Mouse (Mus musculus) lung, embryonic 16.5 days (tissue): Measurements from ENCODE around the gene Pih1d1. TPM values are rescaled to one million over a fixed set of nuclear protein-coding genes. Genes with fewer than 3 reads are reported as not detected.
"Not testable (repeated sequence)": the region's sequence is repeated elsewhere in the genome, so short reads cannot be mapped to it uniquely, and the experiment has no call there.

Experiments used
- ATAC-seq: fragments of 200-750 bp; cut with Nextera tagmentation; 2 replicates; pipeline ENCODE4 v1.8.0; 2017; ENCODE audit warnings: low read depth, mild to moderate bottlenecking, moderate library complexity
- H3K27ac ChIP-seq: fragments of 300-500 bp; sonication (generic); 2 replicates; pipeline ENCODE4 v1.5.1; 2014; ENCODE audit warnings: mild to moderate bottlenecking, control low read depth, low read length
- H3K27me3 ChIP-seq: fragments of 300-500 bp; sonication (generic); 2 replicates; pipeline ENCODE4 v1.6.1; 2014; ENCODE audit warnings: low read depth, low read length, mixed read lengths; ENCODE audit not compliant: control insufficient read depth, insufficient read depth
- H3K36me3 ChIP-seq: fragments of 300-500 bp; sonication (generic); 2 replicates; pipeline ENCODE4 v1.6.1; 2014; ENCODE audit warnings: low read length; ENCODE audit not compliant: control insufficient read depth, insufficient read depth
- H3K4me1 ChIP-seq: fragments of 300-500 bp; sonication (generic); replicated peaks from 2 replicates; pipeline ENCODE4 v1.6.1; 2014; ENCODE audit warnings: low read length, mixed read lengths; ENCODE audit not compliant: control insufficient read depth, insufficient read depth
- H3K4me2 ChIP-seq: fragments of 300-500 bp; sonication (generic); 2 replicates; pipeline ENCODE4 v1.6.1; 2014; ENCODE audit warnings: low read depth, low read length, control low read depth
- H3K4me3 ChIP-seq: fragments of 300-500 bp; sonication (generic); 2 replicates; pipeline ENCODE4 v1.5.1; 2014; ENCODE audit warnings: mild to moderate bottlenecking, low read length, control low read depth
- H3K9ac ChIP-seq: fragments of 300-500 bp; sonication (generic); 2 replicates; pipeline ENCODE4 v1.6.1; 2014; ENCODE audit warnings: low read length, control low read depth
- H3K9me3 ChIP-seq: fragments of 300-500 bp; sonication (generic); 2 replicates; pipeline ENCODE4 v1.6.1; 2016; ENCODE audit warnings: low read length; ENCODE audit not compliant: control insufficient read depth
- WGBS: fragments of 180-500 bp; shearing (Covaris S2); extraction: QIAGEN DNeasy Blood & Tissue Kit; methylation state at CpG from one replicate; pipeline ENCODE4 v1.1.7; 2014; 5-methylcytosine and 5-hydroxymethylcytosine counted together
- polyA plus RNA-seq: library from polyadenylated mRNA; unstranded; fragments of >200 nt; fragmentation: Nextera tagmentation; extraction: Ambion mirVana; gene quantifications from 2 replicates; pipeline ENCODE4 v1.2.1, GENCODE M21; 2015

Pih1d1 gene
- polyA plus RNA-seq, 1 experiment from 2014 or later: 100 TPM

- Histone ChIP-seq H3K4me1 (peaks cover 27% of the 10 kb centered on the region), H3K36me3 (no peaks in the 10 kb centered on the region), H3K4me2 (no peak overlapping the region), H3K27ac (peak overlapping the region; percentile 77), H3K27me3 (no peaks in the 10 kb centered on the region), H3K9me3 (no peaks in the 10 kb centered on the region), H3K4me3 (no peak overlapping the region), H3K9ac (no peak overlapping the region)
- 24% methylated on average over 11 of the region's 11 CpGs for WGBS
- ATAC-seq: peak; percentile 13; the same call in 1 of the 2 replicates
Measured at GRCm38 (mm10) chr7:45151303-45151702, 2.8 kb upstream of the Pih1d1 start.

- not testable (repeated sequence) for ATAC-seq, H3K9me3 ChIP-seq, H3K36me3 ChIP-seq, H3K4me3 ChIP-seq, H3K27ac ChIP-seq, H3K27me3 ChIP-seq
- Histone ChIP-seq H3K4me2 (peak overlapping the region; percentile 89; the same call in 1 of the 2 replicates), H3K4me1 (peaks cover 27% of the 10 kb centered on the region), H3K9ac (peak overlapping the region; percentile 95)
- 78% methylated on average over 2 of the region's 2 CpGs for WGBS
Measured at GRCm38 (mm10) chr7:45153052-45153451, 1.1 kb upstream of the Pih1d1 start.

- no peaks in the 10 kb centered on the region for H3K27me3 ChIP-seq
- H3K4me2 ChIP-seq: peak overlapping the region; percentile 89
- H3K4me1 ChIP-seq: peaks cover 27% of the 10 kb centered on the region
- 3% methylated on average over 5 of the region's 5 CpGs for WGBS
- H3K9ac ChIP-seq: peak overlapping the region; percentile 95
- H3K27ac ChIP-seq: peak overlapping the region; percentile 99
- peak overlapping the region; percentile 81 for H3K4me3 ChIP-seq
- no peaks in the 10 kb centered on the region for H3K36me3 ChIP-seq
- no peaks in the 10 kb centered on the region for H3K9me3 ChIP-seq
- ATAC-seq: no peak
Measured at GRCm38 (mm10) chr7:45153586-45153985, 517 bp upstream of the Pih1d1 start.

GRCm38 (mm10) chr7:45154993-45155514 lies 951 bp downstream of the Pih1d1 start:
- H3K4me2 ChIP-seq: peak overlapping the region; percentile 89
- peak overlapping the region; percentile 36; the same call in 1 of the 2 replicates for H3K27ac ChIP-seq
- H3K9ac ChIP-seq: peak overlapping the region; percentile 95
- H3K4me1 ChIP-seq: peaks cover 25% of the 10 kb centered on the region
- H3K36me3 ChIP-seq: peaks cover 9% of the 10 kb centered on the region; the same call in 1 of the 2 replicates
- H3K27me3 ChIP-seq: no peaks in the 10 kb centered on the region
- 72% methylated on average over 12 of the region's 12 CpGs for WGBS
- H3K4me3 ChIP-seq: peak overlapping the region; percentile 81
- no peaks in the 10 kb centered on the region for H3K9me3 ChIP-seq
- ATAC-seq: peak; percentile 7

- ATAC-seq: no peak
- H3K4me2 ChIP-seq: peak overlapping the region; percentile 89
- H3K4me3 ChIP-seq: no peak overlapping the region
- H3K36me3 ChIP-seq: peaks cover 9% of the 10 kb centered on the region; the same call in 1 of the 2 replicates
- H3K9me3 ChIP-seq: no peaks in the 10 kb centered on the region
- WGBS: 84% methylated on average over 9 of the region's 9 CpGs
- no peak overlapping the region for H3K27ac ChIP-seq
- H3K4me1 ChIP-seq: peaks cover 22% of the 10 kb centered on the region
- 0 out of 2 replicates have a peak overlapping the region, but pooled peaks have one; percentile 95 for H3K9ac ChIP-seq
- no peaks in the 10 kb centered on the region for H3K27me3 ChIP-seq
Measured at GRCm38 (mm10) chr7:45155590-45155989, 1.5 kb downstream of the Pih1d1 start.

- Histone ChIP-seq H3K27ac (no peak overlapping the region), H3K9me3 (no peaks in the 10 kb centered on the region), H3K36me3 (peaks cover 9% of the 10 kb centered on the region; the same call in 1 of the 2 replicates), H3K4me2 (no peak overlapping the region), H3K27me3 (no peaks in the 10 kb centered on the region), H3K4me3 (no peak overlapping the region), H3K9ac (no peak overlapping the region), H3K4me1 (peaks cover 17% of the 10 kb centered on the region)
- no peak for ATAC-seq
- WGBS: 91% methylated on average over 15 of the region's 15 CpGs
Measured at GRCm38 (mm10) chr7:45156206-45156605, 2.1 kb downstream of the Pih1d1 start.

- Histone ChIP-seq H3K9me3 (no peaks in the 10 kb centered on the region), H3K27ac (no peak overlapping the region), H3K4me1 (peaks cover 17% of the 10 kb centered on the region), H3K4me2 (no peak overlapping the region), H3K9ac (no peak overlapping the region), H3K36me3 (peaks cover 9% of the 10 kb centered on the region; the same call in 1 of the 2 replicates), H3K27me3 (peaks cover 1% of the 10 kb centered on the region), H3K4me3 (no peak overlapping the region)
- no peak for ATAC-seq
- WGBS: 79% methylated on average over 14 of the region's 14 CpGs
Measured at GRCm38 (mm10) chr7:45157459-45157858, 3.4 kb downstream of the Pih1d1 start.

- Histone ChIP-seq H3K36me3 (peaks cover 9% of the 10 kb centered on the region; the same call in 1 of the 2 replicates), H3K4me2 (no peak overlapping the region), H3K9me3 (no peaks in the 10 kb centered on the region), H3K27ac (no peak overlapping the region), H3K27me3 (peaks cover 17% of the 10 kb centered on the region), H3K4me1 (peaks cover 15% of the 10 kb centered on the region), H3K9ac (no peak overlapping the region), H3K4me3 (no peak overlapping the region)
- 93% methylated on average over 6 of the region's 6 CpGs for WGBS
- ATAC-seq: no peak
Measured at GRCm38 (mm10) chr7:45158991-45159390, 4.9 kb downstream of the Pih1d1 start.

- Histone ChIP-seq H3K4me3 (no peak overlapping the region), H3K27ac (no peak overlapping the region), H3K9me3 (no peaks in the 10 kb centered on the region), H3K4me1 (peaks cover 8% of the 10 kb centered on the region), H3K27me3 (peaks cover 30% of the 10 kb centered on the region), H3K36me3 (peaks cover 9% of the 10 kb centered on the region; the same call in 1 of the 2 replicates), H3K9ac (no peak overlapping the region), H3K4me2 (no peak overlapping the region)
- 88% methylated on average over 6 of the region's 6 CpGs for WGBS
- ATAC-seq: no peak
Measured at GRCm38 (mm10) chr7:45160316-45160800, 6.3 kb downstream of the Pih1d1 start.
